Mouse (Mus musculus): Measurements from ENCODE around the gene Lce1c.

DNA sequence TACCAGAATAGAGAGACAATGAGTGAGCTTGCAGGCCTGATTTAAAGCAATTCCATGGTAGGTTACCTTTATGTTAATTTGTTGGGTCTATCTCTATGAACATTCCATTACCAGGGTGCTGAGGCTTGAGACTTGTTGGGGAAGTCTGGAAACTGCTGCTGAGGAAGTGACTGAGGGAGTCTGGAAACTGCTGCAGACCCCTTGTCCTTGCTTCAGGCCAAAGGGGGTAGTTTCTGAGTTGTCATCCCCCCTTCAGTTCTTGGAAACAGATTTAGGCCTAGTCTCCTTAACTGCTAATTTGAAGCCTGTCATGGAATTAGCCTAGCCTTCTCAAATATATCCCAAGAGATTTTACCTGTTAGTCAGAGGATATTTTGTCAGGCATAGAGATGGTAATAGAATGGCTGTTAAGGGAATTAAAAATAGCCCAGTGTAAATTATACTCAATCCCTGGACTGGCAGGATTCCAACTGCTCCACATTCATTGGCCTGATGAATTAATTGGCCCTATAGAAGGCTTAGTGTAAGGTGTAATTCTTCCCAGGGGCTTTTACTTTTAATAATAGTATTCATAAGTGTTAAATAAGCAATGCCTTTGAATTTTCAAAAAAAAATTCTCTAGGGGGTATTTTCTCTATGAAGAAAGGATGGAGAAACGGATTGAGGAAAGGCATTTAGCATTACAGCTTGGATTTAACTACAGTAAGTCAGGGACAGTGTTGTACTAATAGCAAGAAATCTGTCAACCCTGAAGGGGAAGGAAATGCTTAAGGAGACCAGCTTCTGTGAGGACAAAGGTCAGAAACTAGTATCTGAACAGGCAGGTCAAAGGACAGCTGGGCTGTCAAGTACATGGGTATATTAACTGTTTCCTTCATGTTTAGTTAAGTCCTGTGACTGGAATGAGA, 41.0 kb upstream of the Lce1c start:
- TF ChIP-seq IRF4 (IDR thresholded peaks at IDR 0.05; ENCODE audit: low read depth, low read length) (no peak), MAX (IDR thresholded peaks at IDR 0.05; ENCODE audit: low read length) (no peak), CTCF (conservative IDR thresholded peaks at IDR 0.05 in 1 of 2, IDR thresholded peaks at IDR 0.05 in 1 of 2; ENCODE audit: low read depth in 2 of 2, low read length in 2 of 2) (no peak), POLR2A (IDR thresholded peaks at IDR 0.05; ENCODE audit: low read depth, low read length) (no peak), HCFC1 (IDR thresholded peaks at IDR 0.05; ENCODE audit: low read depth, low read length) (no peak)
